Mouse (Mus musculus) liver, embryonic 15.5 days (tissue): ENCODE measurements around the gene Ipmk. TPM values are rescaled to one million over a fixed set of nuclear protein-coding genes. Genes with fewer than 3 reads are reported as not detected.
"Not testable (repeated sequence)": the region's sequence is repeated elsewhere in the genome, so short reads cannot be mapped to it uniquely, and the experiment has no call there.

Source experiments
- ATAC-seq: fragments of 200-750 bp; cut with Nextera tagmentation; 2 replicates; pipeline ENCODE4 v1.8.0; 2017; ENCODE audit warnings: moderate number of reproducible peaks, mild to moderate bottlenecking, moderate library complexity; ENCODE audit not compliant: insufficient read depth
- H3K27ac ChIP-seq: fragments of 300-500 bp; sonication (generic); replicated peaks from 2 replicates; pipeline ENCODE4 v1.5.1; 2015; ENCODE audit warnings: mild to moderate bottlenecking, inconsistent platforms
- H3K27me3 ChIP-seq: fragments of 300-500 bp; sonication (generic); 2 replicates; pipeline ENCODE4 v1.6.1; 2015; ENCODE audit warnings: mild to moderate bottlenecking, inconsistent platforms
- H3K36me3 ChIP-seq: fragments of 300-500 bp; sonication (generic); replicated peaks from 2 replicates; pipeline ENCODE4 v1.6.1; 2015; ENCODE audit warnings: moderate library complexity, mild to moderate bottlenecking, inconsistent platforms
- H3K4me1 ChIP-seq: fragments of 300-500 bp; sonication (generic); replicated peaks from 2 replicates; pipeline ENCODE4 v1.6.1; 2015; ENCODE audit warnings: inconsistent platforms
- H3K4me2 ChIP-seq: fragments of 300-500 bp; sonication (generic); 2 replicates; pipeline ENCODE4 v1.6.1; 2015; ENCODE audit warnings: moderate library complexity, mild to moderate bottlenecking, inconsistent platforms
- H3K4me3 ChIP-seq: fragments of 300-500 bp; sonication (generic); replicated peaks from 2 replicates; pipeline ENCODE4 v1.5.1; 2015; ENCODE audit warnings: mild to moderate bottlenecking, inconsistent platforms
- H3K9ac ChIP-seq: fragments of 300-500 bp; sonication (generic); 2 replicates; pipeline ENCODE4 v1.6.1; 2015; ENCODE audit warnings: moderate library complexity, mild to moderate bottlenecking, inconsistent platforms
- H3K9me3 ChIP-seq: fragments of 300-500 bp; sonication (generic); replicated peaks from 2 replicates; pipeline ENCODE4 v1.6.1; 2016; ENCODE audit warnings: inconsistent platforms
- WGBS: fragments of 180-500 bp; shearing (Covaris S2); methylation state at CpG from one replicate; pipeline ENCODE4 v1.1.7; 2015; ENCODE audit warnings: mixed read lengths; ENCODE audit not compliant: insufficient replicate concordance; 5-methylcytosine and 5-hydroxymethylcytosine counted together
- polyA plus RNA-seq: library from polyadenylated mRNA; unstranded; fragments of >200 nt; fragmentation: Nextera tagmentation; extraction: Ambion mirVana; gene quantifications from 2 replicates; pipeline ENCODE4 v1.2.1, GENCODE M21; 2015

Ipmk gene
- polyA plus RNA-seq, 1 experiment from 2014 or later: 8.3 TPM

GRCm38 (mm10) chr10:71371881-71372280 lies 24.3 kb downstream of the Ipmk start:
- Histone ChIP-seq H3K4me3 (no peak overlapping the region), H3K27me3 (no peaks in the 10 kb centered on the region), H3K9me3 (no peaks in the 10 kb centered on the region), H3K36me3 (peaks cover 22% of the 10 kb centered on the region), H3K4me1 (peaks cover 14% of the 10 kb centered on the region), H3K9ac (no peak overlapping the region), H3K4me2 (no peak overlapping the region), H3K27ac (no peak overlapping the region)
- ATAC-seq: no peak
- WGBS: 77% methylated on average over 6 of the region's 6 CpGs

- Histone ChIP-seq H3K36me3 (peaks cover 30% of the 10 kb centered on the region), H3K9me3 (no peaks in the 10 kb centered on the region), H3K27me3 (no peaks in the 10 kb centered on the region), H3K9ac (no peak overlapping the region), H3K4me2 (no peak overlapping the region), H3K4me3 (no peak overlapping the region), H3K4me1 (peaks cover 7% of the 10 kb centered on the region), H3K27ac (no peak overlapping the region)
- WGBS: 65% methylated on average over 11 of the region's 11 CpGs
- ATAC-seq: no peak
These were observed 26.1 kb downstream of the Ipmk start for GRCm38 (mm10) chr10:71373706-71374105.

- H3K36me3 ChIP-seq: peaks cover 48% of the 10 kb centered on the region
- 69% methylated on average over 6 of the region's 6 CpGs for WGBS
- no peaks in the 10 kb centered on the region for H3K9me3 ChIP-seq
- no peak overlapping the region for H3K4me2 ChIP-seq
- H3K27me3 ChIP-seq: no peaks in the 10 kb centered on the region
- no peak overlapping the region for H3K9ac ChIP-seq
- ATAC-seq: no peak
- H3K27ac ChIP-seq: no peak overlapping the region
- no peaks in the 10 kb centered on the region for H3K4me1 ChIP-seq
- no peak overlapping the region for H3K4me3 ChIP-seq
These were observed 28.5 kb downstream of the Ipmk start for GRCm38 (mm10) chr10:71376014-71376413.

GRCm38 (mm10) chr10:71380406-71380805 lies 32.8 kb downstream of the Ipmk start:
- no peak for ATAC-seq
- Histone ChIP-seq H3K9ac (no peak overlapping the region), H3K27ac (no peak overlapping the region), H3K27me3 (no peaks in the 10 kb centered on the region), H3K36me3 (peaks cover 55% of the 10 kb centered on the region), H3K9me3 (no peaks in the 10 kb centered on the region), H3K4me3 (no peak overlapping the region), H3K4me2 (no peak overlapping the region), H3K4me1 (no peaks in the 10 kb centered on the region)
- 85% methylated on average over 7 of the region's 7 CpGs for WGBS

GRCm38 (mm10) chr10:71381471-71382033 lies 34.0 kb downstream of the Ipmk start:
- Histone ChIP-seq H3K9ac (no peak overlapping the region), H3K27me3 (no peaks in the 10 kb centered on the region), H3K36me3 (peaks cover 51% of the 10 kb centered on the region), H3K4me2 (no peak overlapping the region), H3K4me3 (no peak overlapping the region), H3K4me1 (no peaks in the 10 kb centered on the region), H3K27ac (no peak overlapping the region), H3K9me3 (no peaks in the 10 kb centered on the region)
- ATAC-seq: no peak
- WGBS: 85% methylated on average over 29 of the region's 29 CpGs

- H3K4me2 ChIP-seq: no peak overlapping the region
- ATAC-seq: no peak
- no peaks in the 10 kb centered on the region for H3K4me1 ChIP-seq
- no peak overlapping the region for H3K27ac ChIP-seq
- no peaks in the 10 kb centered on the region for H3K9me3 ChIP-seq
- peaks cover 45% of the 10 kb centered on the region for H3K36me3 ChIP-seq
- no peak overlapping the region for H3K4me3 ChIP-seq
- 72% methylated on average over 7 of the region's 7 CpGs for WGBS
- H3K27me3 ChIP-seq: no peaks in the 10 kb centered on the region
- no peak overlapping the region for H3K9ac ChIP-seq
These were observed 34.5 kb downstream of the Ipmk start for GRCm38 (mm10) chr10:71382109-71382508.

GRCm38 (mm10) chr10:71382858-71383551 lies 35.4 kb downstream of the Ipmk start:
- Histone ChIP-seq H3K9me3 (no peaks in the 10 kb centered on the region), H3K27me3 (no peaks in the 10 kb centered on the region), H3K4me2 (no peak overlapping the region), H3K27ac (no peak overlapping the region), H3K36me3 (peaks cover 40% of the 10 kb centered on the region), H3K9ac (no peak overlapping the region), H3K4me3 (no peak overlapping the region), H3K4me1 (no peaks in the 10 kb centered on the region)
- 72% methylated on average over 8 of the region's 8 CpGs for WGBS
- ATAC-seq: no peak

GRCm38 (mm10) chr10:71383552-71383924 lies 36.0 kb downstream of the Ipmk start:
- H3K27ac ChIP-seq, H3K9me3 ChIP-seq, H3K9ac ChIP-seq, H3K4me1 ChIP-seq, H3K4me3 ChIP-seq, H3K4me2 ChIP-seq, ATAC-seq, H3K27me3 ChIP-seq: not testable (repeated sequence)
- peaks cover 36% of the 10 kb centered on the region for H3K36me3 ChIP-seq
- 62% methylated on average over 6 of the region's 6 CpGs for WGBS

GRCm38 (mm10) chr10:71384159-71385044 lies 36.8 kb downstream of the Ipmk start:
- ATAC-seq: no peak
- H3K9ac ChIP-seq: no peak overlapping the region
- H3K9me3 ChIP-seq: no peaks in the 10 kb centered on the region
- 74% methylated on average over 19 of the region's 19 CpGs for WGBS
- no peaks in the 10 kb centered on the region for H3K27me3 ChIP-seq
- peaks cover 27% of the 10 kb centered on the region for H3K36me3 ChIP-seq
- H3K4me1 ChIP-seq: no peaks in the 10 kb centered on the region
- H3K4me3 ChIP-seq: no peak overlapping the region
- H3K4me2 ChIP-seq: no peak overlapping the region
- H3K27ac ChIP-seq: no peak overlapping the region

- WGBS: 83% methylated on average over 5 of the region's 5 CpGs
- no peaks in the 10 kb centered on the region for H3K36me3 ChIP-seq
- H3K9me3 ChIP-seq: 0 out of 2 replicates have a peak, but pooled peaks cover 3% of the 10 kb centered on the region
- ATAC-seq: no peak
- H3K27me3 ChIP-seq: no peaks in the 10 kb centered on the region
- H3K4me1 ChIP-seq: no peaks in the 10 kb centered on the region
- H3K4me2 ChIP-seq: no peak overlapping the region
- no peak overlapping the region for H3K27ac ChIP-seq
- no peak overlapping the region for H3K4me3 ChIP-seq
- H3K9ac ChIP-seq: no peak overlapping the region
These were observed 41.7 kb downstream of the Ipmk start for GRCm38 (mm10) chr10:71389311-71389710.

GRCm38 (mm10) chr10:71398383-71399145 lies 51.0 kb downstream of the Ipmk start:
- H3K4me2 ChIP-seq: no peak overlapping the region
- H3K27ac ChIP-seq: no peak overlapping the region
- H3K36me3 ChIP-seq: no peaks in the 10 kb centered on the region
- H3K27me3 ChIP-seq: no peaks in the 10 kb centered on the region
- no peaks in the 10 kb centered on the region for H3K4me1 ChIP-seq
- ATAC-seq: no peak
- H3K4me3 ChIP-seq: no peak overlapping the region
- WGBS: 59% methylated on average over 10 of the region's 10 CpGs
- no peaks in the 10 kb centered on the region for H3K9me3 ChIP-seq
- H3K9ac ChIP-seq: no peak overlapping the region
